Mouse (Mus musculus): ENCODE data around the gene Spata20. TPM values are rescaled to one million over a fixed set of nuclear protein-coding genes. Genes with fewer than 3 reads are reported as not detected.

Gene Spata20
- total RNA-seq, 2 experiments from 2014 or later = 0.54 to 1.1 TPM

GRCm38 (mm10) chr11:94456347-94456746, 29.6 kb downstream of the Spata20 start:
- DNase-seq = no peak
- intact Hi-C loops (cut with DNase I) = no loop called here

- no peak for DNase-seq
- intact Hi-C loops (cut with DNase I) = no loop called here
These were observed 30.7 kb downstream of the Spata20 start for GRCm38 (mm10) chr11:94455161-94455820.

- intact Hi-C loops (cut with DNase I) = no loop called here
- DNase-seq = no peak
These were observed 31.2 kb downstream of the Spata20 start for GRCm38 (mm10) chr11:94454756-94455155.

GRCm38 (mm10) chr11:94451091-94451773, 34.7 kb downstream of the Spata20 start:
- intact Hi-C loops (cut with DNase I) = no loop called here
- DNase-seq = peak; percentile 65 to 79

GRCm38 (mm10) chr11:94449886-94450285, 36.1 kb downstream of the Spata20 start:
- DNase-seq = peak; percentile 55 to 74
- intact Hi-C loops (cut with DNase I) = no loop called here

GRCm38 (mm10) chr11:94449239-94449638, 36.7 kb downstream of the Spata20 start:
- DNase-seq = no peak
- intact Hi-C loops (cut with DNase I) = no loop called here

GRCm38 (mm10) chr11:94447017-94447416, 39.0 kb downstream of the Spata20 start:
- intact Hi-C loops (cut with DNase I) = no loop called here

GRCm38 (mm10) chr11:94445300-94445699, 40.7 kb downstream of the Spata20 start:
- no peak for DNase-seq
- intact Hi-C loops (cut with DNase I) = no loop called here

More at GRCm38 (mm10) chr11:94447017-94447416, 39.0 kb downstream of the Spata20 start:
- no peak for DNase-seq

- intact Hi-C loops (cut with DNase I) = no loop called here
- DNase-seq = no peak
These were observed 41.1 kb downstream of the Spata20 start for GRCm38 (mm10) chr11:94444829-94445228.

GRCm38 (mm10) chr11:94441752-94442151, 44.2 kb downstream of the Spata20 start:
- intact Hi-C loops (cut with DNase I) = no loop called here
- DNase-seq = no peak

- intact Hi-C loops (cut with DNase I) = no loop called here
- DNase-seq = no peak
These were observed 44.9 kb downstream of the Spata20 start for GRCm38 (mm10) chr11:94441122-94441521.

GRCm38 (mm10) chr11:94440421-94440820, 45.6 kb downstream of the Spata20 start:
- intact Hi-C loops (cut with DNase I) = no loop called here

GRCm38 (mm10) chr11:94429011-94429651, 56.8 kb downstream of the Spata20 start:
- no peak for DNase-seq
- intact Hi-C loops (cut with DNase I) = no loop called here

More at GRCm38 (mm10) chr11:94440421-94440820, 45.6 kb downstream of the Spata20 start:
- no peak for DNase-seq

Other genes with a start within 250 kb of the Spata20 start
- gene Wfikkn2, start 240.2 kb downstream of the Spata20 start, total RNA-seq (2021) = 1 to 10 TPM; 1.5 to 1.8 TPM
- not detected for gene Gm21885, start 204.3 kb downstream of the Spata20 start, total RNA-seq (2021)
- gene Luc7l3, start 164.2 kb downstream of the Spata20 start, total RNA-seq (2021) = 10 to 100 TPM; 40.6 to 45.0 TPM
- gene Ankrd40, start 158.2 kb downstream of the Spata20 start, total RNA-seq (2021) = 100 to 1,000 TPM; 227 to 239 TPM
- gene Abcc3, start 93.2 kb downstream of the Spata20 start, total RNA-seq (2021) = 1 to 10 TPM; 2.6 to 3.3 TPM
- gene Cacna1g, start 12.0 kb downstream of the Spata20 start, total RNA-seq (2021) = 10 to 100 TPM; 27.6 to 28.8 TPM
- 10 to 100 TPM; 19.9 to 24.0 TPM for gene Epn3, start 13.8 kb upstream of the Spata20 start, total RNA-seq (2021)
- gene Mycbpap, start 35.6 kb upstream of the Spata20 start, total RNA-seq (2021) = 1 to 10 TPM; 1.4 to 2.1 TPM
- gene Rsad1, start 63.1 kb upstream of the Spata20 start, total RNA-seq (2021) = 1 to 10 TPM; 9.4 to 9.6 TPM
- gene Chad, start 78.9 kb upstream of the Spata20 start, total RNA-seq (2021) = 1 to 10 TPM in 1 of 2 experiments, under 1 TPM in 1; 0.22 to 2.4 TPM
- 10 to 100 TPM; 31.6 to 35.6 TPM for gene Acsf2, start 115.7 kb upstream of the Spata20 start, total RNA-seq (2021)
- 10 to 100 TPM; 34.7 to 37.3 TPM for gene Lrrc59, start 143.6 kb upstream of the Spata20 start, total RNA-seq (2021)
- gene Mrpl27, start 167.6 kb upstream of the Spata20 start, total RNA-seq (2021) = 10 to 100 TPM; 57.1 to 62.9 TPM
- 1 to 10 TPM in 1 of 2 experiments, under 1 TPM in 1; 0.45 to 1.5 TPM for gene Eme1, start 167.8 kb upstream of the Spata20 start, total RNA-seq (2021)
- gene Xylt2, start 191.3 kb upstream of the Spata20 start, total RNA-seq (2021) = 10 to 100 TPM; 12.5 to 15.1 TPM
- not detected for gene Gm11541, start 218.3 kb upstream of the Spata20 start, total RNA-seq (2021)